Mouse (Mus musculus): ENCODE data around the gene Gm10721.
"Not testable (repeated sequence)": the region's sequence is repeated elsewhere in the genome, so short reads cannot be mapped to it uniquely, and the experiment has no call there.

DNA sequence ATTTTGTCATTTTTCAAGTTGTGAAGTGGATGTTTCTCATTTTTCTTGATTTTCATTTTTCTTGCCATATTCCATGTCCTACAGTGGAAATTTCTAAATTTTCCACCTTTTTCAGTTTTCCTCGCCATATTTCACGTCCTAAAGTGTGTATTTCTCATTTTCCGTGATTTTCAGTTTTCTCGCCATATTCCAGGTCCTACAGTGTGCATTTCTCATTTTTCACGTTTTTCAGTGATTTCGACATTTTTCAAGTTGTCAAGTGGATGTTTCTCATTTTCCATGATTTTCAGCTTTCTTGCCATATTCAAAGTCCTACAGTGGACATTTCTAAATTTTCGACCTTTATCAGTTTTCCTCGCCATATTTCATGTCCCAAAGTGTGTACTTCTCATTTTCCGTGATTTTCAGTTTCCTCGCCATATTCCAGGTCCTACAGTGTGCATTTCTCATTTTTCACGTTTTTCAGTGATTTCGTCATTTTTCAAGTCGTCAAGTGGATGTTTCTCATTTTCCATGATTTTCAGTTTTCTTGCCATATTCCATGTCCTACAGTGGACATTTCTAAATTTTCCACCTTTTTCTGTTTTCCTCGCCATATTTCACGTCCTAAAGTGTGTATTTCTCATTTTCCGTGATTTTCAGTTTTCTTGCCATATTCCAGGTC lies 11.2 kb downstream of the Gm10721 start:
- TF ChIP-seq CTCF, EP300 (IDR thresholded peaks at IDR 0.05): not testable (repeated sequence)

Data from lung, postnatal 0 days (tissue).